Mouse (Mus musculus): ENCODE measurements around the gene Tmem87a.

Tmem87a gene

DNA sequence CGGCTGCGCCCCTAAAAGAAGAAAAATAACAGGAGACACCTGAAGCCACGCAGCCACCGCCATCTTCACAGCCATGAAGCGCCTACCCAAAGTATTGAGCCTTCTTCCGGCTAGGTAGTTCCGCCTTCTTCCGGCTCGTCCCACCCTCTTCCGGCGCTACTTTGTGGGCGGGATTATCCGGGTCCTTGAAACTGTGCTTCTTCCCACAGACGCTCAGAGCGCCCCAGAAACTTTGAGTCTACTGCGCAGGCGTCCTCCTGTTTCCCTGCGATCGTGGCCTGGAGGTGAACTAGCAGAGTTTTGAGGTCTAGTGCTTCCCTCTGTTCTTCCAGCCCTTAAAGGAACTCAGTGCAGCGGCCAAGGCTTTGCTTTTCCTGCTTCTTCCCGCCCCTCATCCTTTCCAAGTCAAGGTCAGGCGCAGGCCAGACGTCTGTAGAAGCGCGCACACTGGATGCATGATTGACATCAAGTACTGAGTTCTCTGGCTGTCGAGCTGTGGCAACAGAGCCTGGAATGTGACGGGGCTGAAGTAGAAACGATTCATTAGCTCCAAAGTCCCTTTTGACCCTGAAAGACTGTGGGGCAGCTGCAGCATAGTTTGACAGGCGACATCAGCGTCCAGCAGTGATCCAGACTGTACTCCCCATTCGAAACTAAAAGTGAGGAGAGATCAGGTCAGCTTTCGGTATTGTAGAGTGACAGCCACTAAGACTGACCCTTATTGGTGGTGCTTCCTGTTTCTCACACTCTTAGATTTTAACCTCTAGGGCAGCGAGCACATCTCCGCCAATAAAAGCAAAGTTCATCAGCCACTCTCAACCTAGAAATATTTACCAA is at the start of gene Tmem87a:
Tmem87a (minus strand) TSS at position 128 of the 837 bp plus-strand sequence.
- peak; percentile 94 to 96 for DNase-seq (ENCODE audit: low spot score in 2 of 2)

DNA sequence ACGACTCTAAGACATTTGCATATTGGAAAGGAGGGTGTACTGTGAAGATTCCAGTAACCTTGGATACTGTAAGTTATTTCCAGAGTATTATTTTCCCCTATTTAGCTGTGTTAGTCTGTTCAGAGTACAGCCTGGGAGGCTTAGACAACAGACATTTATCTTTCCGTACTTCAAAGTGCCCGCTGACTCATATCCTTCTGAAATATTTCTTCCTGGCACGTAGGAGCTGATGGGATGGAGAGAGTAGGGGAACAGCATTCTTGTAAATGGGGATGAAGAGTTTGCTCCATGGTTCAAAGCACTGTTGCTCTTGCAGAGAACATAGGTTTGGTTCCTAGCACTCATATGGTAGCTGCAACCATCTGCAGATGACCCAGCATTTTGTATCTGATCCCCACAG is 48.7 kb upstream of the Tmem87a start:
- no peak for DNase-seq (ENCODE audit: low spot score in 2 of 2)

DNA sequence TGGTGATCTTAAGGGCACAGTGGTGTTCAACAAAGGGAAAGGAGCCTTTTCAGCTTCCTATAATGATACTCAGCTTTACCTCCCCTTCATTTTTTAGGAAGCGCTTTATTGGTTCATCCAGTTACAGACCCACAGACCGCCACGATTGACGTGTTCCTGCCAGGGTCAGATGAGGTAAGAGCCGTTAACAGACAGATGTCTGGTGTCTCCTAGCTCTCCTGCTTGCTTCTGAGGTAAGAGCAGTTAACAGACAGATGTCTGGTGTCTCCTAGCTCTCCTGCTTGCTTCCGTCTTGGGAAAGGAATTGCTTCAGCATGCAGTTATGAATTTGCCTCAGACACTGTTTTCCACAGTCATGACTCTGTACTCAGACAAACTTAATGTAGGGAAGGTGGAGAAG is 46.8 kb upstream of the Tmem87a start:
- no peak for DNase-seq (ENCODE audit: low spot score in 2 of 2)

DNA sequence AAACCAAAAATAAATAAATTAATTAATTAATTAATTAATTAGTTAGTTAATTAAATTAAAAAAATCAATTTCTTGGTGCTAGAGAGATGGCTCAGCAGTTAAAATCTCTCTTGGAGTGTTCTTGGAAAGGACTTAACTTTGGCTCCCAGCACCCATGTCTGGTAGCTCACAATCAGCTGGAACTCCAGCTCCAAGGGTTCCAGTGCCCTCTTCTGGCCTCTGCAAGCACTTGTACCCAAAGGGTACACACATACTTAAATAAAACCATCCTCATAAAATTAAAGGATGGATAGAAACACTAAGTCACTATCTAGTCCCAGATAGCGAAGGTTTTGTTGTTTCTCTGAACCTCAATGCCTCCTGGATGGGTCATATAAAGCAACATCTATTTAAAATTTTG is 43.4 kb upstream of the Tmem87a start:
- no peak for DNase-seq (ENCODE audit: low spot score in 2 of 2)

DNA sequence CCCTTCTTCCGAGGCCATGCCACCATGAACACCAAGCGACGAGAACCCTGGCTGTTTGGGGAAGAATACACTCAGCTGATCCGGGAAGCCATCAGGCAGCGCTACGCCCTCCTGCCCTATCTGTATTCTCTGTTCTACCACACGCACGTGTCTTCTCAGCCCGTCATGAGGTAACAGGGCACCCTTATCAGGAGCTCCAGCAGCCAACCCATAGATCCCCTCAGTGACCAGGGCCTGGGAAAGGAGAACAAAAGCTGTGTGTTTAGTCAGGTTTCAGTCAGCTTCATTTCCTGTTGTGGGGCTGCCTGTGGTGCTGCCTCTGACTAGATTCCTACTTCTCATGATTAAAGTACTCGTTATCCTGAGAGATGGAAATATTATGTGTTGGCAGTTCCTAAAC is 42.5 kb upstream of the Tmem87a start:
- no peak for DNase-seq (ENCODE audit: low spot score in 2 of 2)

DNA sequence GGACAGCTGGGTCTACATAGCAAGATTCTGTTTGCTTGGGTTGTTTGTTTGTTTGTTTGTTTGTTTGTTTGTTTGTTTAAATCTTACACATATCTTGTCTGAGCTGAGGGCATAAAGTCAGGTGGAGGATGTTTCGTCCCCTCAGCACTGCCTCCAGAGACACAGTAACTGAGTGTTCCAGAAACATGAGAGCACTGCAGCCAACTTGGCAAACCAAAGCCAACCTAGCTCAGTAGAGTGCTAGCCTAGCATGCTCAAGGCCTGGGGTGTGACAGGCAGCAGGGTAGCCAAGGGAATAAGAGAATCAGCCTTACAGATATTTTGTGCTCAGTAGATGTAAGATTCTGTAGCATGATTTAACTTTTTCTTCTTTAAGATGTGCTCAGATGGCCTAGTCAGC is 40.6 kb upstream of the Tmem87a start:
- no peak for DNase-seq (ENCODE audit: low spot score in 2 of 2)

DNA sequence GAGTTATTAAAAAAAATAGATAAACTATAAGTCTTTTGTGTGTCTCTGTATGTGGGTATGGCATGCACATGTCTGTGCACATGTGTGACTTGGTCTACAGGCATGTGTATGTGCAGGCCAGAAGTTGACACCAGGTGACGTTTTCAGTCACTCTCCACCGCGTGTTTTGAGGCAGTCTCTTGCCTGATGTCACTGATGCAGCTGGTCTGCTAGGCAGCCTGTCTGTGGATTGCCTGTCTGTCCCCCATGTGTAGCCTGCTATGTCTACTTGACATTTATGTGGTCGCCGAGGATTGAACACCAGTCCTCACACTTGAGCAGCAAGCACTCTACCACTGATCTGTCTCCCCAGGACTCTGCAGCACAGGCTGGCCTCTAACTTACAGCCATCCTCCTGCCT is 20.5 kb upstream of the Tmem87a start:
- DNase-seq (ENCODE audit: low spot score in 2 of 2): no peak

DNA sequence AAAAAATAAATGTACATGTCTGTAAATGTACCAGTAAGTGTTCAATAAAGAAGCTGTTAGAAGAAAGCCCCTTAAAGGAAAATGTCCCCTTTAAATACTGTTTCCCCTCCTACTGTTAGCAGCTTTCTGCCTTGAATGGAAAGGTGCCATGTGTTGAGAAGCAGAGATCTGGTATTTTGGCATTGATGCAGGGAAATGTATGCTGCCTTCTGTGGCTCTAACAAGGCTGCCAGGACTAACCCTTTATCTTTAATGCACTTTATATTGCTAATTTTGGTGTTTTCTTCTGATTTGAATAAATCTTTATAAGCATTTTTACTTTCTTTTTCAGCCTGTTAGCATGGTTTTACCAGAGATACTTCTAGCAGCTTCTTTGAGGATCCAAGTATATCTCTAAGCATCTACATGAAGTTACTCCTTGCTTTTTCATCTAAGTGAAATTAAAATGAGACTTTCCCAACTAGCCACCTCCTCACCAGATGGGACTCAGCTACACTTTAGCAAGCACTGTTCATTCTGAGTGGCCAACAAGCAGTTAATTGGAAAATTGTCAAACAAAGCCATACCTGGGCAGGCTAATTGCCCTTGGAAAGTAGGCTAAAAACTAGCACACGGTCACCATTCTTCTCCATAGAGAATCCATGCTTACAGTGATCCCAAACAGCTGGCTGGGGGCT is 11.0 kb upstream of the Tmem87a start:
- DNase-seq (ENCODE audit: low spot score in 2 of 2): no peak

DNA sequence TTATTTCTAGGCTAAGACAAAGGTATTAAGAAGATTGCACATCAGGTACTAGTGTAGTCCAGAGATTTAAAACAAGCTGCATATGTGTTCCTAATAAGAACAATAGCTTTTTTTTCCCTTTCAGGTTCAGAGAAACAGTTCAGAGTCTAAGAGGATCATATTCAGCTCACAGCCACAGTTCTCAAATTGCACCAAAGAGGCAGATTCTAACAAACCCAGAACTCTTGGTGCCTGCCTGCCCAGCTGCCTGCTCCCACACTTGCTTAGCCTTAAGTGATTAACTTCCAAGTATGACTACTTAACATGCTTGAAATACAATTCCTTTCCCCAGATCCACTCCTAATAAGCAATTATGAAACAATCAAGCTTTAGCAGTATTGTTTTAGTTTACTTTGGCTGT is 10.2 kb upstream of the Tmem87a start:
- DNase-seq (ENCODE audit: low spot score in 2 of 2): no peak

DNA sequence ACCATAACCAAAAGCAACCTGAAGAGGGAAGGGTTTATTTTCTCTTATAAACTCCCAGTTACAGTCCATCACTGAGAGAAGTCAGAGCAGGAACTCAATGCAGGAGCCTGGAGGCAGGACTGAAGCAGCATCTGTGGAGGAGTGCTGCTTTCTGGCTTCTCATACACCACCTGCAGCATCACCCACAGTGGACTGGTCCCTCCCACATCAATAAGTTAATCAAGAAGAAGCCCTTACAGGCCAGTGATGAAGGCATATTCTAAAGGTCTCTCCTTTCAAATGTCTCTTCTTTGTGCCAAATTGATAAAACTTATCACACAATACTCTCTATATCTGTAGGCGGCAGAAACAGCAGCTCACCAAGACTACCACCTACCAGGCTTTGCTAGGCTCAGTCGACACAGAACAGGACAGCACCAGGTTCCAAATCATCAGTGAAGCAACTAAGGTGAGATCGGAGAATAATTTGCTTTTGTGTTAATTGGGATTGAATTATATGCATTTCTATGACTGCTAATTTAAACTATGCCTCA is 7.2 kb upstream of the Tmem87a start:
- no peak for DNase-seq (ENCODE audit: low spot score in 2 of 2)

DNA sequence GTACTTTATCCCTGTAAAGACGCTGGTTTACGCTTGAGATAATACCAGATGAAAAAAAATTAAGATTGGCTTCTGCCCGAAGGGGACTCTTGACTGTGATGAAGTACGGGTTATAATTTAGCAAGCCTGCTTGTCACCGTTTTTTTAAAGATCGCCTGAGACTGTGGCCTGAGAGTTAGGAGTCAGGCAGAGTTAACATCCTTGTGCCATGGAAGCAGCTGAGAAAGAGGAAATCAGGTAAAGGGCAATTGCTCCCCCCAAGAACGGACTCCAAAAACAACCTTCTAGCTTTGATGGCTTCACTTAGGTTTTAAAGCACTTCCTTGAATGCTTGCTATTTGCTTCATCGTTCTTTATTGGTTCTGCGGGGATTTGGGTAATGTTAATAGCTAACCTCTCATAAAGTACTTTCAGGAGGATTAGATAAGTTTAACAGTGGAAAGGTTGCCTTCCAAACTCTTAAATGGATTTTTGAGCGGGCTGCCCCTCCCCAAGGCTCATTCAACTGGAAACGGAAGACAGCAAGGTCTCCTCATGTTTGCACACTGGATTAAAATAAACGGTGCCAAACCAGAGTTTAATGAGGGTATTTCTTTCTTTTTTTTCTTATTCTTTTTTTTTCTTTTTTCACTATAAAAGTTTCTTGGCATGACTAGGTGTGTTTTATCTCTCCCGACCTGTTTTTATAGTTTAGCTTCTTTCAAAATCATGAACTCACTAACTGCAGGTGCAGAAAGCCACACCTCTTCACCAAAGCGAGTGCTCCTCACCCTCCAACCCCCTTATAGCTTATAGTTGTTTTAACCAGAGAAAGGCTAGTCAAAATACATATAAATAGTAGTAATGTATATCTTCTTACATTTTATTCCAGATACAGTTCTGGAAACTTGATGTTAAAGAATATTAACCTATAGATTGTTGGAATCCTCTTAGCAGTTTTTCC is 1.2 kb upstream of the Tmem87a start:
- DNase-seq (ENCODE audit: low spot score in 2 of 2): no peak

DNA sequence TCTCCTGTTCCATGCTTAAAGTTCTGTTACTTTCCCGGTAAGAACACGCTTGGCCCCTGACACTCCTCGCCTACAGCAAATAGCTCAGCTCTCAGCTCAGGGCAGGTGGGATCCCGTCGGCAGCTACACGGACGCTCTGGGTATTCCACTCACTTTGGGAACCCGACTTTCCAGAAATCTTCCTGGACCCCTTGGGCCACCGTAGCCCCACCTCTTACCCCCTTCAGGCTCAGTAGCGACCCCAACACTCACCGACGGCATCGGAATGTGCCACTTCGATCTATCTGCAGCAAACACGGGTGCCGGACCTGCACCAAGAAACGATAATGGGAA is 294 bp downstream of the Tmem87a start, which contains the start of gene Ganc:
Ganc (plus strand) TSS at position 244 of the 333 bp plus-strand sequence.
- no peak for DNase-seq (ENCODE audit: low spot score in 2 of 2)

DNA sequence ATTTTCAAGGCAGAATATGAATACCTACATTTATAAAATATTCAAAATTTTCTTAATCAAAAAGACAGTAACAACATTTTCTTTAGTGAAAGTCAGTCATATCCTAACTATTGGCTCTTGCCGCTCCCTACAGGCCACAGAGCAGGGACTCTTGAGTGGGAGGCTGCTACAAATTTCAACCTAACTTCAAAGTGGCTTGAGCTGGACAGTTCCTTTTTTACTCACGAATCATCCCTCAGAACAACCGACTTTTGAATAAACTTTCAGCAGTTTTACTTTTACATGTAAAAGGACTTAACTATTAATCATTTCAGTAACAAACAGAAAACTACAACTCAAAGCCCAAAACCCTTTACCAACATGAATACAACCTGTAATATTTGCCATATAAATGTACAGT is 1.1 kb downstream of the Tmem87a start:
- DNase-seq (ENCODE audit: low spot score in 2 of 2): no peak

DNA sequence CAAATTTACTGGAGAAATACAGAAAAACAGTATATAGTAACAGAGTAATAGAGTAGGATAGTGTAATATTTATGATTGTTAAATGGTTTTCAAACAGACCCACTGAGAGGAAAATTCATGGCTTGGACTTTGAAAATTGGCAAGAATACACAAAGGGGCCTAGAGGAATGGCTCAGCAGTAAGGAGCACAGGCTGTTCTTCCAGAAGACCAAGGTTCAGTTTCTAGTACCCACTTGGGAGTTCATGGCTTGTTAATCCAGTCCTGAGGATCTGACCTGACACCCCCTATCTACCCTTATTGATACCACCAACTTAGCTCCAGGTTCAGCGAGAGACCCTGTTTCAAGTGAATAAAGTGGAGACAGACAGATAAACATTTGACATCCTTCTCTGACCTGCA is 6.0 kb downstream of the Tmem87a start:
- DNase-seq (ENCODE audit: low spot score in 2 of 2): no peak

DNA sequence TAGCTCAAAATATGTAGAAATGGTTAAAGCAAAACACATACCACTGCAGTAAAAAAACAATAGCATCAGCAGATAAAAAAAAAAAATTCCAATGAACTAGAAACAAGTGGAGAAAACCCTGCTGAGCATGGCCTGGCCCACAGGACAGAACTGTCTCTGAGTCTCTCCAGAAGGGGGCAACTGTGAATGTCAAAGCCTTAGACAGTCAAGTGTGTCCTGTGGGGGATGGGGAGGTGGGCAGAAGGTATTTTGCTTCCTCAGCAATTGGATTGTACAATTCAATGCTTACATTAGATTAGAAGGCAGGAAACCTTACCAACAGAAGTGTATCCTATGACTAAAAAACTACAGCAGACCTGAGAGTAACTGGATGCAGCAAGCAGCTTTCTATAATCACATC is 11.5 kb downstream of the Tmem87a start:
- DNase-seq (ENCODE audit: low spot score in 2 of 2): no peak

DNA sequence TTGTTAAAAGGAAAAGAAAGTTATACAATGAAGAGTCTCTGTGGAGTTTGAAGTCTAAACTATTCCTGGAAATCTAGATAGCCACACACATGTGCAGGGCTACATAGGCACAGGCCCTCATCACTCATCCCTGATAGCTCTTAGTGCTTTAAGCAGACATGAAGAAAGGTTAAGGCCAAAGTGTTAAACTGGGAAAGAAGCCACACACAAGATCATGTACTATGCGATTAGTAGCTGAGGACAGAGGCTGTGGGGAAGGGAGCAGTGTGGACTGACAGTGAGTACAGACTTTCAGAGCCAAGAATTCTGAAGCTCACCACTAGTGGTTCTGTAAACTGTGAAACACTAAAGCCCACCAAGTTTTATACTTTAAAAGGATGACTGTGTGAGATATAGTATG is 13.0 kb downstream of the Tmem87a start:
- DNase-seq (ENCODE audit: low spot score in 2 of 2): no peak

DNA sequence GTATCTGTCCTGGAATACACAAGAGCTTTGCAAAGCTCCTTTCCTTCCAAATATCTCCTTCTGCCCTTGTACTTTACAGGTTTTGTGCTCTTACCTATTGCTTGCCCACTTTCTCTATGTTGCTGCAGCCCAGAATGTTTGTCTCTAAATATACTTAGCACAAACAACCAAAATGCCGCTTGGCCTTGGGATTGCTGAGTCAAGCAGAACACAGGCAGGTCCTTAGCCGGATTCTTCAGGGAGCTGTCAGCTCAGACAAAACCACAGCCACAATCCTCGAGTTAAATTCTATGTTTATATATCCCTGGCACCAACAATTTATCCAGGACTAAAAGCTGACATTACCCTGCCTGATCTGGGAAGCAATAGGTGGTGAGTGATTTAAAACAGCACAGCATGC is 14.5 kb downstream of the Tmem87a start:
- no peak for DNase-seq (ENCODE audit: low spot score in 2 of 2)

DNA sequence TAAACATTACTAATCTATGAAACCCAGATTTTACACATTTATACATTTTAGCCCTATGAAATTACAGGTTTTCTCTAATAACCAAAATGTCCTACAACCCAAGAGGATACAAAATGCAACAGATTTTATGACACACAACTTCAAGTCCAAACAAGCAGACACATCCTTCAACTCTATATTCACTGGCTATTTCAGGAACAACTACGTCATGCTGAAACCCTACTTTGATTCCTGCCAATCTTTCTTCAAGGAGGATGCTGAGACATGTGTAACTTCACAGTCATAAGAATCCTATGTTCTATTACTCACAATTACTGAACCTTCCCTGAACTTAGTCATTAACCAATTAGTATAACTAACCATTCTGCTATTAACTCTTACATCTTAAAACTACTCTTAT is 16.6 kb downstream of the Tmem87a start:
- no peak for DNase-seq (ENCODE audit: low spot score in 2 of 2)

DNA sequence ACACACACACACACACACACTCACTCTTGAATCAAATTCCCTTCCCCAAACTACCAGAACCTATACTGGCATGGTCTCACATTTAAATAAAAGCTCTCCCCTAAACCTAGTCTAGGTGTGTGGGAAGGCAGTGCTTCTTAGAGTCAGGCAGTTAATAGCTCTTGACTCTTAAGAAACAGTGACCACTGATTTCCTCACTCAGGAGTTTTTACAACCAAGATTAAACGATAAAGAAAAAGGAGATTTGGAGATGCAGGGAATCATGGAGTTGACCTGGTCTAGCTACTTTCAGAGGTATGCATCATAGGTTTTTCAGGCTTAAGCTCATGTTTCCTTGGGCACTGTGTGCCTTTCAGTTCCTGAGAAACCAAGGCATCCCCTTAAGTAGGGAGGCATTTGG is 17.6 kb downstream of the Tmem87a start:
- DNase-seq (ENCODE audit: low spot score in 2 of 2): no peak

DNA sequence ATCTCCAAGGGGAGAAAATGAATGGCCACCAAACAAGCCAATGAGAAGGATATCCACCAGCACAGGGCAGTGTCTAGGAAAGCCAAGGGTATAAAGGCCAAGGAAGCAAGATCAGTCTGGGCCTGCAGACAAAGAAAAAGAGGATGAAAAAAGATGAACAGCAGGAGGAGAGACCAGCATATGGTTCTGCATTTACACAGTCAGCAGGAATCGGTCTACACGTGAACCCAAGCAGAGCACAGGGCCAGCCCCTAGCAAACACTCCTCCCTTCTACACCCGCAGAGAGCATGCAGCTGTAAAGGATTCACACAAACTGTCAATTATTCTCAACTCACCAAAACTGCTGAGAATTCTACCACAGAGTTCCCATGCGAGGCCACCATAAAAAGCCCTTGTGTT is 30.1 kb downstream of the Tmem87a start:
- DNase-seq (ENCODE audit: low spot score in 2 of 2): no peak

DNA sequence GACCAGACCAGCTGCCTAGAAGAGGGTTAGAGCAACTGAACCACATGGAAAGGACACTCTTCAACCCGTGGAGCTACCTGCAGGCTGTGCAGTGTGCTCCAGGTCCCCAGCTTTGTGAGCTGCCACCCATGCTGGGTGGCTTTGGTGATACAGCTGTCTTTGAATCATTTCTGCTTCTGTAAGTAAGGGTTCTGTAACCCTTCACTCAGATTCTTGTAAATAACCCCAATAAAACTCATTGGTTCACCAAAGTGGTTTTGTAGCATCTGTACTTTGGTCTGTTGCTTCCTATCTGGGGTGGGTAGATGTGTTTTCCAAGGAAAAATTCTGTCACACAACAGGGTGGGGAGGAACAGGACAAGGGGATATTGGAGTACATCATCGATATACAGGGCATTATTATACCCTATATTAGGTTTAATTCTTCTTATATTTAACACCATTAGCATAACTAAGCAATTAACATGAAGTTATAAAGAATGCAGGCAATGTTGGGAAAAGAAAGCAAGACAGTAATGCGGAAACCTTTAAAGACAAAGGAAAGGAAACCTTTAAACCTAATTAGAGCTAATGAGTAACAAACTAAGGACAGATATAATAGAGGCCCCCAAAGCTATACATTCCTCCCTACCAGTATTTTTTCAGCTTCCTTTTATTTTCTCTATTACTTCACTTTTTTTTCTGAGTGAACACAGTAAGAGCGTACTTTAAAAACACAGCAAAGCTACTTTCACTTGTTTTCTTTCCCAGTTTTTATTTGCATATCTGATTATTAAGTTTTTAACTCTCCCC is 36.3 kb downstream of the Tmem87a start:
- DNase-seq (ENCODE audit: low spot score in 2 of 2): no peak

All from urinary bladder, postnatal 36 days (tissue).